Mouse (Mus musculus) layer of hippocampus, adult 9-11 months (tissue): Measurements from ENCODE around the gene Ppp2r5e.

Source experiments
- DNase-seq: peaks from one replicate; pipeline ENCODE4 v3.0.0; 2022

The Ppp2r5e gene

DNA sequence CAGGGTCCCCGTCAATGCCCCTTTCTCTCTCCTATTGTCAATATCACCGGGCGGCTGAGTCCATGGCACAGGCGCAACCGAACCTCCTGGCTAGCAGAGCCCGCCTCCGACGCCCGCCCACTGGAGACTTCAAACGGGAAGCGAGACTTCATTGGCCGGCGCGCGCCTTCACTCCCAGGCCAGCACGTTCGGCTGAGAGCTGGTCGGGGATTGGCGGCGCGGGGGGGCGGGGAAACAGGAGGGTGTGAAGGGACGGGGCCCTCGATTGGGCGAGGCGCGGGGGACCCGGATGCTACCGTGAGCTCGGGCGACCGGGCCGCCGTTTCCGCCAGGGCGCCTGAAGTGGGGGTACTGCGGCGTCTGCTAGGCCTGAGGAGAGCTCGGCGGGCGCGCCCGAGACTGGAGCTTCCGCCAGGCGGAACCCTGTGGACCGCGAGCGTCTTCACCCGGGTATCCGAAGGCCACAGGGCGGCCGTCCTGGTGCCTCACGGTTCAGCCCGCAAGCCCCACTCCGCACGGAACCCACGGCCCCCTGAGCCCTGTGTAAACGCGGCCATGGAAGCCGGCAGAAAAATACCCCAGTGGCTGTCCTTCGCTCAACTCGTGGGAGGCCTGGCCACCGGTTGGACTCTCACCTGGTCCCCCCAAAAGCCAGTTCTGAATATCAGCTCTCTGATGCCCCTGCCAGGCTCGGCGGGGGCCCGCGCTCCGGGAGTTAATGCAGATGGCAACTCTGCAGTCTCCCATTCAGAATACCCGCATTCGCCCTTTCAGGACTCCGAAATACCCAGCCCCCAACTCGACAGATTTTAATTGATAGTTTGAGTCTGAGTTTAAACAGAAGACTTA, at the start of gene Ppp2r5e:
Gene Ppp2r5e (minus strand): TSS at position 92 of the 849 bp plus-strand sequence.
- DNase-seq, result peak; percentile 99

DNA sequence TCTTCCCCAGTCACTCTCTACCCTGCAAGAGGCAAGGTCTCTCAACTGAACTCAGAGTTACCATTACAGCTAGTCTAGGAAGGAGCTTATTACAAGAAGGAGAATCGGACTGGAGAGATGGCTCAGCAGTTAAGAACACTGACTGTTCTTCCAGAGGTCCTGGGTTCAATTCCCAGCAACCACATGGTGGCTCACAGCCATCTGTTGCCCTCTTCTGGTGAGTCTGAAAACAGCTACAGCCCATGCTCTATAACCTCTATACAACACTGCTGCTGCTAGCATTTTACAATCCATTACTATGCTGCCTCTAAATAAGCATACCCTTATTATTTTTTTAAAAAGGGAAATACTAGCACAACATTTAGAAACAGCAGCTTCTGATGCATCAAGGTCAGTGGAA, 49.7 kb upstream of the Ppp2r5e start:
- DNase-seq, result no peak

DNA sequence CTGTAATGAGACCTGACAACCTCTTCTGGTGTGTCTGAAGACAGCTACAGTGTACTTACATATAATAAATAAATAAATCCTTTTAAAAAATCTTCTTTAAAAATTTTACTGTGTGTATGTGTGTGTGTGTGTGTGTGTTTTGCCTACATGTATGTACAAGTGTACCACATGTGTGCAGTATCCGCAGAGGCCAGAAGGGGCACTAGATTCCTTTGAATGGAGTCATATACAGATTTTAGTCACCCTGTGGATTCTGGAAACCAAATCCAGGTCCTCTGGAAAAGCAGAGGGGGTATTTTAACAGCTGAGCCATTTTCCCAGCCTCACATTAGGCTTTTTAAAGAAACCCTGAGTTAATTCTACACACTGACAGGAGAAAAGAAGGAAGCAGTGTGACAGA, 45.7 kb upstream of the Ppp2r5e start:
- no peak for DNase-seq

DNA sequence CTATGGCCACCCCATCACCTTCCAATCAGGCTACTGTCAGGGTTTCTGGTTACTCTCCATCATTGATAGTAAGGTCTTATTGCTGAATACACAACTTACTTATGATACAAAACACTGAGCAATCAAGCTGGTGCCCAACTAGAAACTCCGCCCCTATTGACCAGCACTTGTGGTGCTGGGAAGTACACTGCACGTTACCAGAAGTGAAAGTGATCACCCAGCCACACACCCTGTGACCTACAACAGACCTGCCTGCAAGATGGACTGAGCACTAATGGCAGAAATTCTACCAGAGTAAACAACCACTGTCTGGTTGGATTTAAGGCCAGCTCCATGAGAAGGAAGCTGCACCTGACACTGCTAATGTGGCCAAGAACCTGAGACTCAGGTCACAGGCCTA, 42.3 kb upstream of the Ppp2r5e start:
- DNase-seq, result no peak

DNA sequence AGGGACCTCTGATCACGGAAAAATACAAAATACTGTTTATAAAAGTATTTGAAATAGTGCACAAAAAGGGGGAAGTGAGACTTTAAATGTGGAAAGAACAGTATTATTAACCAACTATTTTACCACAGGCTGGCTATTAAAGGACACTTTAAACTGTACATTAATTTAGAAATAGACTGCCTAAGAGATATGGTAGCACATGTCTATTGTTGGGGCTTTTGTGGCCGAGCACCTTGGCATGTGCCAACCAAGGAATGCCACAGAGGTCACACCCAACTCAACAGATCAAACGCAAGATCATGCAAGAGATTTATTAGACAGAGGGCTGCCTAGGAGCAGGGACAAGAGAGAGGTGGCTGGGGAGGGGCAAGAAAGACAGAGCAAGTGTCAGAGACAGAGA, 41.1 kb upstream of the Ppp2r5e start:
- DNase-seq, result no peak

DNA sequence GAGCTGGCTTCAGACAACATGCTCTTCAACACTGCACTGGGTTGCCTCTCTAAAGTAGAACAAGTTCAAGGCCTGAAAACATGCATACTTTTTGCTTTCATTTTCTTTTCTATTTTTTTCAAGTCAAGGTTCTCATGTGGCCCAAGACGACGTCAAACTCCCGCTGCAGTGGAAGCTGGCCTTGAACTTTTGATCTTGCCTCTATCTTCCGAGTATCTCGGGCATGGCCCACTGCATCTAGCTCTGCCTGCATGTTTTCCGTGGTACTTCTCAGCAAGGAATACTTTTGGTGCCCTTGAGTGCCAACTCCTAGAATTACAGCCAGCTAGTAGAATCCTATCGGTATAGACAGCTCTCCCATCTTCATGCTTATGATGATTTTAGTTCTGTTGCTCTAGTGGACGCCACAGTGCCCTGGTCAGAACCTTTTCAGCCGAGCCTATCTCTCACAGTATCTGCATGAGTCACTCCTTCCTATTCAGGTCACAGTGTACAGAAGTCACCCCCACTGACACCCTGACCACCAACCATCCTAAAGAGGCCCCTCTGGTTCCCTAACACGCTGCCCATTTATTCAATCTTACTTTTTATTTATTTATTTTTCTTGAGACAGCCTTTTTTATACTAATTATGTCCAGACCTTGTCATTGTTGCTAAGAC, 39.9 kb upstream of the Ppp2r5e start:
- no peak for DNase-seq

DNA sequence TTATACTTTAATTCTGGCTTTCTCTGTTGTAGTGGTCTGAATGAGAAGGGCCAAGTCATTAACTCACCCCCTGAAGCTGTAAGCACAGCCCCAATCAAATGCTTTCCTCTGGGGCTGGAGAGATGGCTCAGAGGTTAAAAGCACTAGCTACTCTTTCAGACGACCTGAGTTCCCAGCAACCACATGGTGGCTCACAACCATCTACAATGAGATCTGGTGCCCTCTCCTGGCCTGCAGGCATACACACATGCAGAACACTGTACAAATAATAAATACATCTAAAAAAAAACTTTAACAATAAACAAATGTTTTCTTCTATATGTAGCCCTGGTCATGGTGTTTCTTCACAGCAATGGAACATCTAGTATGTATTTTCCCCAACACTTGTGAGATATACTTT, 33.6 kb upstream of the Ppp2r5e start:
- no peak for DNase-seq

DNA sequence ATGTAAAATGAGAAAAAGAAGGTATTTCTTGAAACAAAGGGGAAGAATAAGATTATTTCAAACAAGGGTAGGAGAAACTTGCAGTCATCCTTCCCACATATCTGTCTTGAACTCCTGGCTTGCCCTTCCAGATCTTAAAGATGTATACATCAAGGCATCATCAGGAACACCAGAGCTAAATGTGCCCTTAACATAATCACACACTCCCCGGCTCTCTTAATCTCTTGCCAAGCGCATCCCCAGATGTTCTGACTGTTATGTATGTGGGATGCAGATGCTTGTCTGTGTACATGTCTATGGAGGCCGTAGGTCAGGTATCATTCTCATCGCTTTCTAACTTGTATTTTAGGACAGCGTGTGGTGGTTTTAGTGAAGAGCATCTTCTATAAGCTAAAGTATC, 27.2 kb upstream of the Ppp2r5e start:
- no peak for DNase-seq

DNA sequence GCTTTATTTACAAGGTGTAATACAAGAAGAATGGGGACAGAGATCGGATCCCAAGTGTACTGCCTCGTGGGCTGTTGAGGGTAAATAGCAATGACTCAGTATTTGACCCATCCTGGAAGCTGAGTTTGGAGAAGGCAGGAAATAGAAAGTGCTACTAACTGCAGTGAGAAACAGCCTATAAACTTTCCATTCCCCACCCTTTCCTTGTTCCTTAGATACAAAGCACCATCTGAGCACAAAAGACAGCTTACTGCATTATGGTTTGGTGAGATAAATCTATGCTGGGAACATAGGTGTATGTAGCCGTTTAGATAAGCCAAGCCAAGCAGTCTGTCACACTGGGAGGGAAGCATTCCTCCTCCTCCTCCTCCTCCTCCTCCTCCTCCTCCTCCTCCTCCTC, 26.8 kb upstream of the Ppp2r5e start:
- no peak for DNase-seq

DNA sequence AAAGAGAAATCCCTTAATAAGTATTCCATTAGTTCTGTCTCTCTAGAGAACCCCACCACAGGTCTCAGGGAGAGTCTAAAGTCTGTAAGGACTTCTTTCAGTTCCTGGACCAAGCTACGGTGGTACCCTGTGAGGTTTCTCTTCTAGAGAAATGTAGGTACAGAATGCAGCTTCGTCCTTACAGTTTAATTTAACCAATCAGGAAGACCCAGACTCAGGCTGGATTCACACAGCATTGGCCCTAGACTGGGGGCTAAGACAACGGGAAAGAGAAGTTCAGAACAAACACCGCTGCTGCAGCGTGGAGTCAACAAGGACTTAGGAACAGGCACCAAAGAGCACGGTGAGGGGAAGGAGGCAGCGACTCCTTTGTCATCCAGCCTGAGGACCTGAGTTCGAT, 20.8 kb upstream of the Ppp2r5e start:
- no peak for DNase-seq

DNA sequence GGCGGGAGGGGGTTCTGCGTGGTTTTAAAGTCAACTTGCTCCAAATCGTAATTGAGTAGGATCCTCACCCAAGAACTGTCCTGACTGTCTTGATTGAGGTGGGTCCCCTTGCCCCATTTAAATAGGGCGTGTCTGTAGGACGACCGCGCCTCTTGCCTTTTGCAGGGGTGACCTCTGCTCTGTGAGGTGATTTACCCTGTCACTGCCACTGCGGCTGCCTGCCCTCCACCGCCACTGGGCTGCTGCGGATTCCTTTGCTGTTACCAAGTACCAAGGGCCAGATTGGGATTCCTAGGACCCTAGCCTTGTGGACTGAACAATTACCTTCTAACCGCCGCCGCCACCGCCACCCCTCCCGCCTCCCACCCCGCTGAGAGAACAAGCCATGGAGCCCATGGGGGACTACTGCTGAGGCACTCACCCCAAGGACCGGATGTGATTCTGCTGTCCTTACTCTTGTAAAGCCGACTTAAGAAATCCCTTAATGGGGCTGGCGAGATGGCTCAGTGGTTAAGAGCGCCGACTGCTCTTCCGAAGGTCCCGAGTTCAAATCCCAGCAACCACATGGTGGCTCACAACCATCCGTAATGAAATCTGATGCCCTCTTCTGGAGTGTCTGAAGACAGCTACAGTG, 20.2 kb upstream of the Ppp2r5e start:
- DNase-seq, result no peak

DNA sequence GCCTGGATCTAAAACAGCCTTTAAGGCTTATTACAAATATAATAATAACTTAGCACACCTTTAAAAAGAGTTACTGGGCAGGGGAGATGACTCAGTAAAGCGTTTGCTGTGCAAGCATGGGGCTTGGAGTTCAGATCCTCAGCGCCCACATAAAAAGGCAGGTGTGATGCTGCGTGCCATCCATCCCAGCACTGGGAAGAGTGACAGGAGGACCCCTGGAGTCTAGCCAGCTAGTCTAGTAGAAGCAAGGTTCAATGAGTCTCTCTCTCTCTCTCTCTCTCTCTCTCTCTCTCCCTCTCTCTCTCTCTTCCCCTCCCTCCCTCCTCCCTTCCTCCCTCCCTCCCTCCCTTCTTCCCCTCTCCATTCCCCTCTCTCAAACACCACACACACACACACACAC, 19.5 kb upstream of the Ppp2r5e start:
- DNase-seq, result no peak

DNA sequence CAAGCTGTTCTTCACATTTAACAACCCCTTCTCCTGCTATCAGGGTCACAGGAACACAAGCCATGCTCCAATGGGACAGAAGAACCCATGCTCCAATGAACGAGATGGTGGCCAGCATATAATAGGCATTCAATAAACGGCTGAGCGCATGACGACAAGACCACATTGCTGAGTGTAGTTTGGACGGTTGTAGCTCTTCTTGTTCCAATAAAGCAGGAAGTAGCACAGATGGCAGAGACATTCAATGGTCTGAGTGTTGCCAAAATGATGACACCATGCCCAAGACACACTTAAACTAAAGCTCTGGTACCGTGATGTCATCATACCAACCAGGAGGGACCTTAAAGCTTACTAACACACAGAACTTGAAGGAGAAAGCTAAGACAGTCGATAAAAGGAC, 16.7 kb upstream of the Ppp2r5e start:
- peak; percentile 25 for DNase-seq

DNA sequence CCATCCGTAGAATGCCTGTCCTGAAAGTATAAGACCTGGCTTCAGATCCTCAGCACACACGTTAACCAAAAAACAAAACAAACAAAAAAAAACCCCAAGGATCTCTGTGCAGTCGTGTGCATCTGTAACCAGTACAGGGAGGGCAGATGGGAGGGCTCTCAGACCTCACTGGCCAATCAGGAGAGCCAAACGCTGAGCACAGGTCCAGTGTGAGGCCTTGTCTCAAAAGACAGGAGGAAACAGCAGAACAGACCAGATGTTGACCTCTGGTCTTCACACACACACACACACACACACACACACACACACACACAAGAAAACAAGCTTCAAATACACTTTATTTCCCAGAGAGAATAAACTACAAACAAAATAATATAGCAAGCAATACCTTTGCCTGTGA, 3.4 kb upstream of the Ppp2r5e start:
- peak; percentile 19 for DNase-seq

DNA sequence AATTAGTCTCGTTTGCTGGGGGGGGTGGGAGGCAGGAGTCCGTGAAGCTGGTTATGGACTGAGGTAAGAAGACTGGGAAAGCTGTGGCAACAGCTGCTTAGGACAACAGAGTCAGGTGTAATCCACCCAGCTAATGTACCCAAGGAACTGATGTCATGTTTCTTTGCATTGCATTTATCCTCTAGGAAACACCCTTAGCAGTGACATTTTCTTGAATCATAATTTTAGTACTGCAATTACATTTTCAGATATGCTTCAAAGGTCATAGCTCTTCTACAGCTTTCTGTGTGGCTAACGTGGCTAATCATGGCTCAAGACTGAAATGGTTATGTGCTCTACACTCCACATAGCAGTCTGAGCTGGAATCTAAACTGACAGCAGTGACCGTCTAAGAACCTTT, 2.9 kb upstream of the Ppp2r5e start:
- DNase-seq, result no peak

DNA sequence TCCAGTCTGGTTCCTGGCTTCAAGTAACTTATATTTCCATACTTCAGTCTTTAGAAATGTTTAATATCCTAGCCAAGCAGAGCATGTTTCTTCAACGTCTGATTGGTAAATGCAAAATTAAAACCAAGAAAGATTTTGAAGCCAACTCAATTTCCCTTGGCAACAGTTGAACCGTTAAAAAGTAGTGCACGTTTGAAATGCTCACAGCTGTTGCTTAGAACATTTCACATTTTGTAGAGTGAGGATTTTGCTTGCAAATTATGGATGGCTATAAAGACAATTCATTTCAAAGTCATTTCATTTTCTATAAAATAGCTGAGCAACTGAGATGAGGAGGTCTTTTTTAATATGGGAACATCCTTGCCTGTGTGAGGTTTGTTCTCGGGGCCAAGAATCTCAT, 1.7 kb upstream of the Ppp2r5e start:
- no peak for DNase-seq

DNA sequence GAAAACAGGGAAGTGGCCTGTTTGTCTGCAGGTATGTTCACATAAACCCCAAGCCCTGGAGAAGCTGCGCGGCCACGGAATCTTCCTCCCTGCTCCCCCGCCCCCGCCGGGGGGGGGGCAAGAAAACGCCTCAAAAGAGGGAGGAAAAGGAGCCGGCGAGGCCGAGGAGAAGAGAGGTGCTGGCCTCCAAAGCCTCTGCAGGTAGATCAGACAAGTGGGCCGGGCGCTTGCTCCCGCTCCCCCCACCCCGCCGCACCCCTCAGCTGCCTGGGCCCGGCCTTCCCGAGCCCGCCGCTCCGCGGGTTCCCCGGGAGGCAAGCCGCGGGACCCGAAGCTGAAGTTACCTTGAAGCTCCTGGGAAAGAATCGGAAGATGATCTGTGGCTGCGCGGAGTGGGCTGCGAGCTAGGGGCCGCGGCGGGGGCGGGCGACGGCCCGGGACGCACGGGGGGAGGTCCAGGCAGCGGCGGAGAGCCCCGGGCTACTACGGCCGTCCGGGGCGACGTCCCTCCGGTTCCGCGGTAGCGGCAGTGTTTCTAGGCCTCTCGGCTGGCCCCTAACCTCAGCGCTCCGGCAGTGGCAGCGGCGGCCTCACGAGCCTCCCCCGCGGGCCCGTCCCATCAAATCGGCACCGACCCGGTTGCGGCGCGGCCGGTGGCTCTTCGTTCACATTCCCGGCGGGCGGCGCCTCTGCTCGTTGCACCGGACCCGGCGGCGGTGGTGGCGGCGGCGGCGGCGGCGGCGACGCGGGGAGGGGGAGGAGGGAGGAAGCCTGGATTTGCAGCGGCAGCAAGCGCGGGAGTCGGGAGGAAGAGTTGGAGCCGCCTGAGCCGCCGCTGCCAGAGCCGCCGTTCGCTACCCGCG, 523 bp downstream of the Ppp2r5e start:
- DNase-seq, result peak; percentile 6

DNA sequence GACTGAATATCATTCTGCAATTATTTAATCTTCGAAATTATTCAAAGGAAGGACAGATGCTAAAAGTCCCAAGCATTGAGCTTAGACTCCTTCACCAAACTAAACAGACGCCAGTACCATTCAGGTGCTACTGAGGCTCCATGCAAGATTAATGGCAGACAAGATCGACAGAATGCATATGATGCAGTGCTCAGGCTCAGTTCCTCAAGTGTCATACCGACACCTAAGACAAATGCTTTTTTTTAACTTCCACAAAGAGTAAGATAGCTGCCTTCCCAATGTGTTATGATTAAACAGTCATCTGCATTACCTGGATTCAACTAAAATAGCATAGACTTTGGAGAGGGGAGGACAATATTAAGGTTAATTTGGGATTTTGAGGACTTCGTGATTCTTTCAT, 1.6 kb downstream of the Ppp2r5e start:
- no peak for DNase-seq

DNA sequence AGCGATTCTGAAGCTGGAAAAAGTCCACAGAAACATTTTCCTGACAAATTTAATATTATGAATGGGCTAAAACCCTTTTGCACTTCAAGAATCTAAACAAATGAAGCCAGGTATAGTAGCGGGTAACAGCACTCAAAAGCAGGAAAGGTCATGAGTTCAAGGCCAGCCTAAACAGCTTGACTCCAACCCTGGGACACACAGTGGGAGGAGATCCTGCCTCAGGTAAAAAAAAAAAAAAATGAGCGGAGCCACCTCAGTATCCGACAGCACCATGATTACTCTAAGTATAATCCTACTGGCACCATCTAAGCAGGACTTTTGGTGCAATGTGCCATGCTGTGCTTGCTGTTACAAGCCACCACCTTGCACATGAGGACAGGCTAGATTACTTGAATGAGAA, 2.2 kb downstream of the Ppp2r5e start:
- no peak for DNase-seq

DNA sequence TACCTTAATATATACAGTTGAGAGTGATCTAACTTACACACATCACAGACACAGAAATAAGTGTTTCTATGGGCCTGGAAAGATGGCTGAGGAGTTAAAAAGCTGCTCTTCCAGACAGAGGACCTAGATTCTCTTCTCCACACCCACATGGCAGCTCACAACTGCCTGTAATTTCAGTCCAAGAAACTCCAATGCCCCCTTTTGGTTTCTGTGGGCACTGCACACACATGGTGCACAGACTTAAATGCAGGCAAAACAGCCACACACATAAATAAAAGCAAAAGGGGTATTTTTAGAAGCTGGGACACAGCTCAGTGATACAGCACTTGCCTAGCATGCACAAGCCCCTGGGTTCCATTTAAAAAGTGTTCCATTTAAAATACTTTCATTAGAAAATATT, 8.5 kb downstream of the Ppp2r5e start:
- no peak for DNase-seq

DNA sequence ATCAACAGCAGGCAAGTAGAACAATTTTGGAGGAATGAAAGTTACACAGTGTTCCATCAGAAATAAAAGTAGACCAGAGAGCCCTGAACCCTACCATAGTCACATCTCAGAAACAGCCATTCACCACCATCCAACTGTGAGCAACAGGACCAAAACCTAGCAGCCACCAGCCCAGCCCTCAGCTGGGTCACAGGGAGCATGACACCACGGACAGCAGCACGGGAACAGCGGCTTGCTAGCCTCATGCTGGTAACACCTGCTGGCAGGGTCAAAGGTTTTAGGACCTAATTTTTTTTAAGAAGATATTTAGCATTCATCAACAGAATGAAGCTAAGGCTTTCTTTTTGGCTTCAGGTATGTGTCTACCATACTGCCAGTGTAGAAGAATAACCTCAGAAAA, 12.3 kb downstream of the Ppp2r5e start:
- no peak for DNase-seq

DNA sequence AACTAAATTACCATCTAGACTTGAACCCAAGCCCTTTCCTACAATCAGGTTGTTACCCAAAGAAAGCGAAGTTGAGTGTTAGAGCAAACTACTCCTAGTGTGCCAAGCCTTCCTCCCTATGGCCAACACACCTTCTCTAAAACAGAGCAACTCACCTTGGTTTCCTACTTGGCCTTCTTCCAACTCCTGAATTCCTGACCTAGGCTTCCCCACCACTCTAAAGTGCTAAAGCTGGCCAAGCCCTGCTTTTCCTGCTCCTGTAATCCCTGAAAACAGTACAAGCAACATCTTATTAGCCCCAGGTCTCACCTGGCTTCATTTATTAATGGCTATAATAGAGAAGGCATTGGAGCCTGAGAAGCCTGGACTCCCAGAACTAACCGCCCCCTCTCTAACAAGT, 17.0 kb downstream of the Ppp2r5e start:
- no peak for DNase-seq

DNA sequence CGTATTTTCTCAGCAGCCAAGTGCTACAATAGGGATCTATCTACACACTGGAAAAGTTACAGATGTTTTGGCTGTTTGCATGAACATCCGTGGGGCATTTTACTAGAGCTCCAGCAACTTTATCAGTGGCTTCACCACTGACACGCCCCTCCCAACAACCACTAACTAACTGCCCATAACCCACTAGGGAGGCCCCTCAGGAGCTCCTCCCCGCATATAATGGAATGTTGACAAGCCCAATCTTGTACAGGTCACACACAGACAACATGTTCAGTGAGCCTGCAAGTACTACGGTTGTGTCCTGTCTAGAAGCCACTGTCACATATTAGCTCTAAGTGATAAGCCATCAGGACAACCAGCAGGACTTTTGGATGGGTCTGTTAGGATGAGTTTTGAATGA, 18.8 kb downstream of the Ppp2r5e start:
- DNase-seq, result no peak
